Mouse (Mus musculus) olfactory bulb, adult 2 months (tissue): ENCODE measurements around the gene Cabs1.

Source experiments
- CTCF ChIP-seq: fragments of 200-500 bp; IDR thresholded peaks from 2 replicates; pipeline ENCODE4 v1.5.1; 2012; ENCODE audit warnings: low read depth, mild to moderate bottlenecking, low read length, moderate library complexity; ENCODE audit not compliant: insufficient read depth
- POLR2A ChIP-seq: fragments of 200-500 bp; IDR thresholded peaks from 2 replicates; pipeline ENCODE4 v1.6.1; 2012; ENCODE audit warnings: mild to moderate bottlenecking, low read depth, low read length, moderate library complexity; ENCODE audit not compliant: insufficient read depth

GRCm38 (mm10) chr5:87940752-87941151 is 38.5 kb upstream of the Cabs1 start:
- TF ChIP-seq POLR2A, result no peak
- TF ChIP-seq CTCF, result no peak
